Mouse (Mus musculus) forebrain, embryonic 15.5 days (tissue): Measurements from ENCODE around the gene Atp8b3. TPM values are rescaled to one million over a fixed set of nuclear protein-coding genes. Genes with fewer than 3 reads are reported as not detected.

Experiments
- ATAC-seq: fragments of 200-750 bp; cut with Nextera tagmentation; replicated peaks from 2 replicates; pipeline ENCODE4 v1.8.0; 2017; ENCODE audit warnings: mild to moderate bottlenecking, moderate TSS enrichment, moderate library complexity
- H3K27ac ChIP-seq: fragments of 300-500 bp; sonication (generic); replicated peaks from 2 replicates; pipeline ENCODE4 v1.5.1; 2015; ENCODE audit warnings: mild to moderate bottlenecking, inconsistent platforms
- H3K27me3 ChIP-seq: fragments of 300-500 bp; sonication (generic); 2 replicates; pipeline ENCODE4 v1.6.1; 2015; ENCODE audit warnings: inconsistent platforms
- H3K36me3 ChIP-seq: fragments of 300-500 bp; sonication (generic); 2 replicates; pipeline ENCODE4 v1.6.1; 2015; ENCODE audit warnings: mild to moderate bottlenecking, inconsistent platforms
- H3K4me1 ChIP-seq: fragments of 300-500 bp; sonication (generic); 2 replicates; pipeline ENCODE4 v1.6.1; 2015; ENCODE audit warnings: inconsistent platforms
- H3K4me2 ChIP-seq: fragments of 300-500 bp; sonication (generic); replicated peaks from 2 replicates; pipeline ENCODE4 v1.6.1; 2015; ENCODE audit warnings: mild to moderate bottlenecking, inconsistent platforms
- H3K4me3 ChIP-seq: fragments of 300-500 bp; sonication (generic); 2 replicates; pipeline ENCODE4 v1.5.1; 2015; ENCODE audit warnings: mild to moderate bottlenecking, inconsistent platforms
- H3K9ac ChIP-seq: fragments of 300-500 bp; sonication (generic); replicated peaks from 2 replicates; pipeline ENCODE4 v1.6.1; 2015; ENCODE audit warnings: mild to moderate bottlenecking, inconsistent platforms
- H3K9me3 ChIP-seq: fragments of 300-500 bp; sonication (generic); 2 replicates; pipeline ENCODE4 v1.6.1; 2016; ENCODE audit warnings: inconsistent platforms
- WGBS: fragments of 180-500 bp; shearing (Covaris S2); methylation state at CpG from one replicate; pipeline ENCODE4 v1.1.7; 2015; ENCODE audit warnings: mixed read lengths; 5-methylcytosine and 5-hydroxymethylcytosine counted together
- polyA plus RNA-seq: library from polyadenylated mRNA; unstranded; fragments of >200 nt; fragmentation: Nextera tagmentation; extraction: Ambion mirVana; gene quantifications from 2 replicates; pipeline ENCODE4 v1.2.1, GENCODE M21; 2015

Atp8b3 gene
- polyA plus RNA-seq, 1 experiment from 2014 or later, result 0.23 TPM

DNA sequence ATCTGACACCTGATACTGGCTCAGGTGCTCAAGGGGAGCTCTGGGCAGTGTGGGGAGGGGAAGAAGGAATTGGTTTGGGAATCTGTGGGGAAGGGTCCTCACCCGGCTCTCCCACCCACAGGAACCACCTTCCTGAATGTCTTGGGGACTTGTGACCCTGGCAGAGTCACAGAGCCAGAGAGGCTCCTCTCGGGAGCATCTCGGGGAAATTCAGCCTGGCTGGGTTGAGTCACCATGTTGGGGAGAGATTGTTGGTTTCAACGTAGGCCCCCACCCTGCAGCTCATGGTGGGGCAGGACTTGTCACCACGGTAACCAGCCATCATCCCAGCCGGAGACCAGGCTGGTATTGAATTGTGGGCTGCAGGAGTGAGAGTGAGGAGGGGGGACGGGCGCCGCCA lies 34.2 kb downstream of the Atp8b3 start:
- WGBS, result 1% methylated on average over 9 of the region's 9 CpGs
- peaks cover 68% of the 10 kb centered on the region for H3K27me3 ChIP-seq
- ATAC-seq, result no peak

DNA sequence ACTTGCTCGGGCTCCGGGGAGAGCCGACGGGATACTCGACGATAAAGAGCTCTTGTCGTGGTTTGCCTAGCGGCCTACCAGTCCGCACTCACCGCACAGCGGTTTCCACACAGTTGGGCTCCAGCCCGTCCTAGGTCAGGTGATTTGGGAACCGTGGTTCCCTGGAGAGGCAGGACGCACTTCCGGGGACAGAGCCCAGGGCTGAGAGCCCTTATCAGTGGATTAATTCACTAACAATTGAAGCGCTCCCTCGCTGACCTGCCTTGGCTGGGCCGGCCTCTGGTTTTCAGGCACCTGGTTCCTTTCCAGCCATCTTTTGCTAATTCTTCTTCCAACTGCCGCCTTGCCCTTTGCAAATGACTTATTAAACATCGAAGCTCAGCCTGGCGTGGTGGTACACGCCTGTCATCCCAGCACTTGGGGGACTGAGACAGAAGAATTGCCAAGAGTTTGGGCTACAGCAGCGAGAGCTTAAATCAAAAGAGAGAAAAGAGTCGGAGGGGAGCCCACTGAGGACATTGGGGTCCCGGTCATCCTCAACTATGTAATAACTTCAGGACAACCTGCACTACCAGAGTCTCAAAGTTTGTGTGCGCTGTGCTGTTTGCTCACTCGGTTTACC lies 35.2 kb downstream of the Atp8b3 start:
- no peak overlapping the region for H3K4me3 ChIP-seq
- H3K4me2 ChIP-seq, result no peak overlapping the region
- H3K4me1 ChIP-seq, result 0 out of 2 replicates have a peak, but pooled peaks cover 2% of the 10 kb centered on the region
- H3K27ac ChIP-seq, result no peak overlapping the region
- WGBS, result 2% methylated on average over 27 of the region's 27 CpGs
- no peaks in the 10 kb centered on the region for H3K9me3 ChIP-seq
- H3K9ac ChIP-seq, result no peak overlapping the region
- no peaks in the 10 kb centered on the region for H3K36me3 ChIP-seq
- no peak for ATAC-seq
- H3K27me3 ChIP-seq, result peaks cover 73% of the 10 kb centered on the region

More for the DNA sequence above, 34.2 kb downstream of the Atp8b3 start:
- H3K27ac ChIP-seq, result no peak overlapping the region
- H3K4me3 ChIP-seq, result no peak overlapping the region
- no peaks in the 10 kb centered on the region for H3K36me3 ChIP-seq
- H3K9ac ChIP-seq, result no peak overlapping the region
- H3K4me2 ChIP-seq, result no peak overlapping the region
- no peaks in the 10 kb centered on the region for H3K9me3 ChIP-seq
- peaks cover 6% of the 10 kb centered on the region; the same call in 1 of the 2 replicates for H3K4me1 ChIP-seq

DNA sequence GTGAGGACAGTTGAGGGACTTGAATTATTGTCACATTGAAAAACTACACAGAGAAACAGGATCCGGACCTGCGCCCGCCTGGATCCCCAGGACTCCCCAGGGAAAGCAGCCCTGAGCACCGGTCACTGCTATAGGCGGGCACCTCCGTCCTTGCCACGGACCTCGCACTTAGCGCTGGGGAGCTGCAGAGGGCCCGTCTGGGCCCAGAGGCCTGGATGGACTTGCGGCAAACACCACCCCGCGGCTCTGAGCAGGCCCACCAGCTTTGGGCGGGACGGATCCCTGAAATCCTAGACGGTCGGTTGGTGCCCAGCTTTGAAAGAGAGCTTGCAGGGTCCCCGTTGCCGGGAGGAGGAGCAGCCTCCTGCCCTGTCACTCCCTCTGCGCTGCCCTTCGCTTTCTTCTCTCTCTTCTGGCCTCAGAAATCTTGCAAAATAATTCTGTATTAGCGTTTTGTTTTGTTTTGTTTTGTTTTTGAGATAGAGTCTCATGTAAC lies 36.1 kb downstream of the Atp8b3 start:
- Histone ChIP-seq H3K9me3 (no peaks in the 10 kb centered on the region), H3K4me2 (no peak overlapping the region), H3K4me3 (no peak overlapping the region), H3K36me3 (no peaks in the 10 kb centered on the region), H3K27ac (no peak overlapping the region), H3K9ac (no peak overlapping the region), H3K27me3 (peaks cover 77% of the 10 kb centered on the region), H3K4me1 (0 out of 2 replicates have a peak, but pooled peaks cover 2% of the 10 kb centered on the region)
- ATAC-seq, result no peak
- 1% methylated on average over 22 of the region's 22 CpGs for WGBS

DNA sequence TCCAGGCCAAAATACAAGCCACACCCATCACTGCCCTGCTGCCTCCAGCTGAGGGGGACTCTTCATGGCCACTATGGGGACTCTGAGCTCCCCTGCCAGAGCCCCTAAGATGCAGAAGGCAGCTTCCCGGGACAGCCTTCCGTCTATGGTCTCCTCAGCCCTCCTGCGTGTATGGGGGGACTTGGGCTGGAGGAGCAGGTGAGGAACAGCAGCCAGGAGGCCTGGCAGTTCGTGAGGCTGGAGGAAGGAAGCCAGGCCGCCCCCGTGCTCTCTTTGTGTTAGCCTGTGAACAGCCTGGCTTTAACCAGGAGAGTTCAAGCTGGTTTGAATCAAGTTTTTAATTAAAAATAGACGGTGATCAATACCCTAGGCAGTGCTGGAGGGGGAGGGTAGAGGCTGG lies 36.6 kb downstream of the Atp8b3 start:
- H3K27me3 ChIP-seq, result peaks cover 80% of the 10 kb centered on the region
- no peak overlapping the region for H3K4me2 ChIP-seq
- no peak overlapping the region for H3K4me3 ChIP-seq
- H3K9ac ChIP-seq, result no peak overlapping the region
- under 1% methylated on average over 7 of the region's 7 CpGs for WGBS
- no peaks in the 10 kb centered on the region for H3K36me3 ChIP-seq
- H3K27ac ChIP-seq, result no peak overlapping the region
- no peak for ATAC-seq
- H3K9me3 ChIP-seq, result no peaks in the 10 kb centered on the region
- H3K4me1 ChIP-seq, result 0 out of 2 replicates have a peak, but pooled peaks cover 3% of the 10 kb centered on the region

DNA sequence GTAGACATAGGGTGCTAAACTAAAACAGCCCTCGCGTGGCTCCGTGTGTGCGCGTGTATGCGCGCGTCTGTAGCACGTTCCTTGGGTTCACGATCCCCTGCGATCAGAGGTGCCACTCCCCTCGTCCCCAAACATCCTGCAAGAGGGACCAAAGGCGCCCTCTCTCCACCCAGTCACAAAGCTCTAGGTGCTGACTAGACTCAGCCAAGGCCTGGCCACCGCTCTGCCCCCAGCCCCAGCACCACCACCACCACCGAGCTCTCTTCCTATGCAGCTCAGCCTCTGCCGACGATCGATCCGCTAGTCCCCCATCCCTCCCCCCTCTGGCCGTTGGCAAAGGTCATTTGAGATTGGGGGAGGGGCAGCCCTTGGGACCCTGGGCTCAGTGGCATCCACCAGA lies 42.5 kb downstream of the Atp8b3 start:
- no peaks in the 10 kb centered on the region for H3K9me3 ChIP-seq
- peak overlapping the region; percentile 45; the same call in 1 of the 2 replicates for H3K4me3 ChIP-seq
- H3K36me3 ChIP-seq, result no peaks in the 10 kb centered on the region
- H3K9ac ChIP-seq, result no peak overlapping the region
- H3K27me3 ChIP-seq, result peaks cover 95% of the 10 kb centered on the region
- no peak overlapping the region for H3K27ac ChIP-seq
- WGBS, result under 1% methylated on average over 20 of the region's 20 CpGs
- H3K4me2 ChIP-seq, result no peak overlapping the region
- peaks cover 29% of the 10 kb centered on the region for H3K4me1 ChIP-seq
- no peak for ATAC-seq

DNA sequence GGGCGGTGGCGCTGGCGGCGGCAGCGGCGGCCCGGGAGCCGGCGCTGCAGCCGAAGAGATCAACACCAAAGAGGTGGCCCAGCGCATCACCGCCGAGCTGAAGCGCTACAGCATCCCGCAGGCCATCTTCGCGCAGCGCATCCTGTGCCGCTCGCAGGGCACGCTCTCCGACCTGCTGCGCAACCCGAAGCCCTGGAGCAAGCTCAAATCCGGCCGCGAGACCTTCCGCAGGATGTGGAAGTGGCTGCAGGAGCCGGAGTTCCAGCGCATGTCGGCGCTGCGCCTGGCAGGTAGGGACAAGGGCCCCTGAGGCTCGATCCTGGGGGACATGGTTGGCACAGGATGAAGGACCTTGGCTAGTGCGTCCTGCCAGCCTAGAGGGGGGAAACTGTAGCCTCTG lies 43.0 kb downstream of the Atp8b3 start:
- Histone ChIP-seq H3K4me1 (peaks cover 29% of the 10 kb centered on the region), H3K27me3 (peaks cover 95% of the 10 kb centered on the region), H3K4me3 (peak overlapping the region; percentile 45), H3K9ac (no peak overlapping the region), H3K27ac (no peak overlapping the region), H3K9me3 (no peaks in the 10 kb centered on the region), H3K36me3 (no peaks in the 10 kb centered on the region), H3K4me2 (peak overlapping the region; percentile 74)
- no peak for ATAC-seq
- WGBS, result under 1% methylated on average over 29 of the region's 35 CpGs

DNA sequence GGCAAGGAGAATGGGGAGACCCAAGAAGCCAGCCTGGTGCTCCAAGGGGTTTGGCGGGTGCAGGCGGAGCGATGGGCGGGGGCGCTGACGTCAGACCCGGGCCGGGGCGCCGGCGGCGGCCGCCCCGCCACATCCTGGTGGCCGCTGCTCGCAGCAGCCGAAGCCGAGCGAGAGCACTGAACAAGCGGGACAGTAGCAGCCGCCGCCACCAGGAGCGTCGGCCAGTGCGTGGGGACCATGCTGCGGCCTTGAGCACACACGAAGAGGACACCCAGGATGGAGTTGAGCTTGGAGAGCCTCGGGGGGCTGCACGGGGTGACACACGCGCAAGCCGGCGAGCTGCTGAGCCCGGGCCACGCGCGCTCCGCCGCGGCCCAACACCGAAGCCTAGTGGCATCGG lies 44.2 kb downstream of the Atp8b3 start, which contains the start of gene Onecut3:
Gene Onecut3 (plus strand): TSS at position 104 of the 400 bp plus-strand sequence.
- ATAC-seq, result peak; percentile 46; the same call in 1 of the 2 replicates
- Histone ChIP-seq H3K27me3 (peaks cover 95% of the 10 kb centered on the region), H3K9ac (peak within 1 kb of the TSS; percentile 36), H3K4me1 (peaks cover 29% of the 10 kb centered on the region), H3K9me3 (no peaks in the 10 kb centered on the region), H3K4me2 (peak within 1 kb of the TSS; percentile 74), H3K27ac (no peak within 1 kb of the TSS), H3K36me3 (no peaks in the 10 kb centered on the region), H3K4me3 (peak within 1 kb of the TSS; percentile 45)
- under 1% methylated on average over 42 of the region's 42 CpGs for WGBS

DNA sequence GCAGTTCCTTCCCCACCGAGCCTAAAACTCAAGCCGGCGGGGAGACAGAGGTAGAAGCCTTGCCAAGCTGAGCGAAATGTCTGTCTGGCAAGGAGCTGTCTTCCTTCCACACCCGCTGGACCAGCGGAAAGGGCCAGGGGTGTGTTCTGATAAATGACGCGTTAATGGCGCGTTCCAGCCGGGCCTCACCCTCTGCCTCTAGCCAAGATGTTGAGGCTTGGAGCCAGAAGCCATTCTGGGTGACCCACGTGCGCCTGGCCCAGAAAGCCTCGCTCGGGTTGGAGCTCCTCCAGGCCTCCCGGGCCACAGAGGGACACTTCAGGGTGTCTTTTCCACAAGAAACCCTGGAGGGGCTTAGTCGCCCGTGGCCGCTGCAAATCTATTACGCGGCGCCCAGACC lies 48.9 kb downstream of the Atp8b3 start:
- Histone ChIP-seq H3K4me3 (no peak overlapping the region), H3K27me3 (peaks cover 72% of the 10 kb centered on the region), H3K4me2 (no peak overlapping the region), H3K27ac (no peak overlapping the region), H3K9me3 (no peaks in the 10 kb centered on the region), H3K4me1 (peaks cover 6% of the 10 kb centered on the region), H3K9ac (no peak overlapping the region), H3K36me3 (no peaks in the 10 kb centered on the region)
- 2% methylated on average over 22 of the region's 22 CpGs for WGBS
- no peak for ATAC-seq

DNA sequence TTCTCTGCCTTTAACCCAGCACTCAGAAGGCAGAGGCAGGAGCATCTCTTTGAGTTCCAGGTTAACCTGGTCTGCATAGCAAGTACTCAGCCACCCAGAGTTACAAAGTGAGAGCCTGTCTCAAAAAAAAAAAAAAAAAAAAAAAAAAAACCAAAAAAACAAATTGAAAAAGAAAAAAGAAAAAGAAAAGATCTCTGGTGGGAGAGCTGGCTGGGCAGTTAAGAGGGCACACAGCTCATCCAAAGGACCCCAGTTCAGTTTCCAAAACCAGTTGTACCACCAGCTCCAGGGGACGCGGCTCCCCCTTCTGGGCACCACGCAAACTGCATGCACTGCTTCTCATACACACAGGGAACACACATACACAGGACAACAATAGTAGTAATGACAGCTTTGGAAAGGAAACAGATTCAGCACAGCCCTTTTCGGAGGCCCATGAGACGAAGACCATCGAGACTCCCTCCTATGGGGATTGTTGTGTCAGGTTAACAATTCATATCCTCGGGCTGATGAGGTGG lies 52.0 kb downstream of the Atp8b3 start:
- Histone ChIP-seq H3K4me1 (no peaks in the 10 kb centered on the region), H3K27me3 (peaks cover 57% of the 10 kb centered on the region), H3K9ac (no peak overlapping the region), H3K27ac (no peak overlapping the region), H3K36me3 (no peaks in the 10 kb centered on the region), H3K4me2 (no peak overlapping the region), H3K4me3 (no peak overlapping the region), H3K9me3 (no peaks in the 10 kb centered on the region)
- no peak for ATAC-seq
- 78% methylated on average over 7 of the region's 7 CpGs for WGBS

DNA sequence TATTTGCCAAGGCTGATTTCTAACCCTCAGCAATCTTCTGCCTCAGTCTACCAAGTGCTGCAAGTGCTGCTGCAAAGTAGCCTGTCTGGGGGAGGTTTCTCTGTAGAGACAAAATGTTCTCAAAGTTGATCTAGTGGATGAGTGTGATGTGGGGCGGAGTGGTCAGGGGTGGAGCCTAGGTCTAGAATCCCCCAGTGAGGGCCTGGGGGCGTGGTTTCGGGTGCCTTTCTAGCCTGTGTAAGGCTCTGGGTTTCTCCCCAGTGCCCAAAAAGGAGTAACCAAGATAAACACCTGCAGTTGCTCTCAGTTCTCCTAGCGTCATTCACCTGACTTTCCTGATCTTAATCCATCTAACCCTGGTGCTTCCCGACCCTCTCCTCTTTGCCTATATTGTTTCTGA lies 57.9 kb downstream of the Atp8b3 start:
- Histone ChIP-seq H3K27me3 (peaks cover 28% of the 10 kb centered on the region; the same call in 1 of the 2 replicates), H3K9ac (no peak overlapping the region), H3K36me3 (no peaks in the 10 kb centered on the region), H3K27ac (no peak overlapping the region), H3K4me1 (peaks cover 6% of the 10 kb centered on the region; the same call in 1 of the 2 replicates), H3K4me3 (no peak overlapping the region), H3K4me2 (no peak overlapping the region), H3K9me3 (no peaks in the 10 kb centered on the region)
- ATAC-seq, result no peak
- 17% methylated on average over 5 of the region's 5 CpGs for WGBS

DNA sequence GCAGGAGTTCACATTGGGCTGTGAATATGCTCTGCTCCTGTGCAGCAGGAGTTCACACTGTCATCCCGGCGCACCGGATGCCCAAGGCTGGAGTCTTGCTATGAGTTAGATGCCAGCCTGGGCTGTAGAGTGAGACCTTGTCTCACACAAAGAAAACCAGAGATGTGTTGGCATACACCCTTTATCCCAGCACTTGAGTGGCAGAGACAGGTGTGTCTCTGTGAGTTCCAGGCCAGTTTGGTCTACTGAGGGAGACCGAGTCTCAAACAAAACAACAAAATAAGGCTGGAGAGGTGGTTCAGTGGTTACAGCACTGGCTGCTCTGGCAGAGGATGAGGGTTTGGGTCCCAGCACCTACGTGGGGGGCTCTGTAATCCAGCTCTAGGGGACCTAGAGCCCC lies 60.4 kb downstream of the Atp8b3 start:
- no peak for ATAC-seq
- 0 out of 2 replicates have a peak, but pooled peaks cover 12% of the 10 kb centered on the region for H3K27me3 ChIP-seq
- H3K27ac ChIP-seq, result no peak overlapping the region

DNA sequence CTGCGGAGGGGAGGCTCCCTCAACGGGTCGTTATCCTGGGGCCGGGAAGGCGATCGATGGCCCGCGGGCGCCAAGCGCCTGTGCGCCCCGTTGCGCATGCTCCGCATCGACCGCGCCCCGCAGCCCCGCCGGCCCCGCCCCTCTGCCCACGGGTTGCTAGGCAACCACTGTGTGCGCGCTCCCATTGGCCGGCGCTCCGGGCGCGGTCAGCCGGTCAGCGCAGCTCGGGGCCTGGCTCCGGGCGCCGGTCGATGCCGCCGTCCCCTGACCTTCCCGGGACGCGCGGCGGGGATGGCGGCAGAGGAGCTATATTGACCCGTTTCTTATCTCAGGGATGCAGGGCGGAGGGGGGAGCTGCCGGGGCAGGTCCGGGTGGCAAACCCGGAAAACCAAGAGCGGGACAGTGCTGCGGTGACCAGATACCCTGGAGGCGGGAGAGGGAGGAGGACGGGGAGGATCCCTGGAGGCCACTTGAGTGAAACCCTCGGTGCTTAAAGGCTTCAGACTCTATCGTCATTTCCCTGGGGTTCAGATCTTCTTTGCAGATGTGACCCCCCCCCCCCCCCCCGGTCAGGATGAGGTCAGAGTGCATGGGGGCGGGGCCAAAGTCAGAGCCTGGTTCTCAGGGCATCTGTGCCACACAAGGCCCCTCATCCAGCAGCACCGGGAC lies 63.5 kb downstream of the Atp8b3 start:
- under 1% methylated on average over 57 of the region's 58 CpGs for WGBS
- no peaks in the 10 kb centered on the region for H3K36me3 ChIP-seq
- H3K27me3 ChIP-seq, result peaks cover 6% of the 10 kb centered on the region; the same call in 1 of the 2 replicates

More for the DNA sequence above, 60.4 kb downstream of the Atp8b3 start:
- Histone ChIP-seq H3K9me3 (no peaks in the 10 kb centered on the region), H3K4me1 (peaks cover 13% of the 10 kb centered on the region), H3K36me3 (no peaks in the 10 kb centered on the region), H3K4me2 (no peak overlapping the region), H3K9ac (no peak overlapping the region), H3K4me3 (no peak overlapping the region)
- WGBS, result 73% methylated on average over 5 of the region's 5 CpGs

More for the DNA sequence above, 63.5 kb downstream of the Atp8b3 start:
- peak overlapping the region; percentile 83 for H3K4me2 ChIP-seq
- peak overlapping the region; percentile 83 for H3K4me3 ChIP-seq
- peaks cover 7% of the 10 kb centered on the region for H3K4me1 ChIP-seq
- H3K27ac ChIP-seq, result peak overlapping the region; percentile 86
- ATAC-seq, result peak; percentile 91
- no peaks in the 10 kb centered on the region for H3K9me3 ChIP-seq
- H3K9ac ChIP-seq, result peak overlapping the region; percentile 69
